Mouse (Mus musculus): ENCODE results near the gene Ipo4.

- peak; percentile 79 for TF ChIP-seq POLR2A (IDR thresholded peaks at IDR 0.05; ENCODE audit: extremely low read depth, insufficient read depth, low read length)
- TF ChIP-seq CTCF (IDR thresholded peaks at IDR 0.05; ENCODE audit: low read depth, low read length), result no peak
These were observed 44.3 kb downstream of the Ipo4 start, which contains the start of gene Rnf31 for GRCm38 (mm10) chr14:55591331-55591891.

Data from liver, adult 2 months (tissue).